Mouse (Mus musculus): ENCODE measurements around the gene Ehbp1.

DNA sequence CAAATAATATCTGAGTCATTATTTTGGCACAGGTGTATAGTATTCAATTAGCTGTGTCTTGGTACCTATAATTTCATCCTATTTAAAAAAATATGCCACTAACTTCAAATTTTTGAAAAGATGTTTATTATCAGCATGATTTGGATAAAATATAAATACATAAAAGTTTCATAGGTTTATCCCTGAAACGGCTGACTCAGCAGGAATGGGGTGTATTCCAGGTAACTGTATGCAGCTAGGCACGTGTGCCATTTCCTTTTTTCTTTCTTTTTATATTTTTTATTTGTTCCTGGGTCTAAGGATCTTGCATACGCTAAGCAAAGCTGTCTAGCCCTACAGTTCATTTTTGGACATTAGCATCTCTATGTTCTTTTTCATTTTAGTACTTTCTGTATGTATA is 223.2 kb downstream of the Ehbp1 start:
- no peak for TF ChIP-seq CTCF (IDR thresholded peaks at IDR 0.05; ENCODE audit: insufficient read depth, low read length)
- no peak for TF ChIP-seq POLR2A (IDR thresholded peaks at IDR 0.05; ENCODE audit: borderline replicate concordance, extremely low read depth, low read depth, low read length)
